Mouse (Mus musculus): ENCODE data around the gene Akirin1.

DNA sequence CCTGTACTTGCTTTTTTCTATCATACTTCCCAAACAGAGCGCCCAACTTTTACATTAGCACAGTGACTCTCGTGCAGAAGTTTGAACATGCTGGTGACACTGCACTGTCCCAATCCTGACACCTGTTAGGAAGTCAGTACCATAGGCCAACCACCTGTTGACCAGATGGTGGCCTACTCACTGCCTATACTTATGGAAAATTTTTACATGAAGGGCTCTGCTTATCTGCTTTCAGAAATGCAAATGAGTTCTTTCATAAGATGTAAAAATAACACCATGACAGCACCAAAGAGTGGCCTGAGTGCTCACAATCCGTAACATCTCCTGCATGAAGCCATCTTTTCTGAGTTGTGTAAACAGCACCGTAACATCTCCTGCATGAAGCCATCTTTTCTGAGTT lies 11.4 kb downstream of the Akirin1 start:
- no peak for TF ChIP-seq EP300 (IDR thresholded peaks at IDR 0.05; ENCODE audit: insufficient read depth, low read depth, low read length)
- TF ChIP-seq CTCF (IDR thresholded peaks at IDR 0.05), result no peak
- no peak for TF ChIP-seq POLR2A (IDR thresholded peaks at IDR 0.05; ENCODE audit: insufficient read depth, low read depth, low read length)

All from heart, adult 2 months (tissue).